Mouse (Mus musculus) gastrocnemius, postnatal 4 days (tissue): ENCODE data around the gene Pbld2. TPM values are rescaled to one million over a fixed set of nuclear protein-coding genes. Genes with fewer than 3 reads are reported as not detected.

Experiments
- DNase-seq, 2 experiments: peaks; one replicate each; pipeline ENCODE4 v3.0.0; 2021 to 2022; ENCODE audit warnings: low spot score in 2 of 2, mixed read lengths in 2 of 2
- total RNA-seq, 2 experiments: library from RNA; stranded (reverse); gene quantifications; 2 replicates each; pipeline ENCODE4 v1.2.3; 2021

Pbld2 gene
- total RNA-seq, 2 experiments from 2014 or later: 2.0 to 3.0 TPM

- no peak for DNase-seq
Observed at GRCm38 (mm10) chr10:63060406-63060805, 36.3 kb downstream of the Pbld2 start.

GRCm38 (mm10) chr10:63061266-63061665 lies 37.2 kb downstream of the Pbld2 start:
- no peak for DNase-seq

GRCm38 (mm10) chr10:63062696-63063095 lies 38.6 kb downstream of the Pbld2 start:
- no peak for DNase-seq

- DNase-seq: no peak
Observed at GRCm38 (mm10) chr10:63063365-63063764, 39.2 kb downstream of the Pbld2 start.

- no peak for DNase-seq
Observed at GRCm38 (mm10) chr10:63064516-63064915, 40.4 kb downstream of the Pbld2 start.

- no peak for DNase-seq
Observed at GRCm38 (mm10) chr10:63065561-63065960, 41.4 kb downstream of the Pbld2 start.

GRCm38 (mm10) chr10:63065988-63066387 lies 41.9 kb downstream of the Pbld2 start:
- DNase-seq: peak in 1 of 2 experiments; percentile 67

- DNase-seq: no peak
Observed at GRCm38 (mm10) chr10:63086304-63086703, 62.2 kb downstream of the Pbld2 start.

- no peak for DNase-seq
Observed at GRCm38 (mm10) chr10:63089103-63089757, 65.1 kb downstream of the Pbld2 start.

- DNase-seq: no peak
Observed at GRCm38 (mm10) chr10:63089758-63090571, 65.8 kb downstream of the Pbld2 start.

GRCm38 (mm10) chr10:63091915-63092314 lies 67.8 kb downstream of the Pbld2 start:
- DNase-seq: no peak

- no peak for DNase-seq
Observed at GRCm38 (mm10) chr10:63092616-63093550, 68.8 kb downstream of the Pbld2 start.

- no peak for DNase-seq
Observed at GRCm38 (mm10) chr10:63096757-63097156, 72.6 kb downstream of the Pbld2 start.

GRCm38 (mm10) chr10:63098191-63098590 lies 74.1 kb downstream of the Pbld2 start:
- no peak for DNase-seq

- no peak for DNase-seq
Observed at GRCm38 (mm10) chr10:63099521-63099920, 75.4 kb downstream of the Pbld2 start, which contains the start of gene Atoh7. Gene Atoh7, plus strand, starts transcription at chr10:63099651.

GRCm38 (mm10) chr10:63099941-63100562 lies 75.9 kb downstream of the Pbld2 start:
- peak in 1 of 2 experiments; percentile 48 for DNase-seq

- DNase-seq: no peak
Observed at GRCm38 (mm10) chr10:63100657-63101056, 76.5 kb downstream of the Pbld2 start.
